Mouse (Mus musculus): ENCODE data around the gene Akap11.

Akap11 gene

GRCm38 (mm10) chr14:78526907-78527306 lies 9.7 kb downstream of the Akap11 start:
- no peak for DNase-seq

GRCm38 (mm10) chr14:78526475-78526874 lies 10.1 kb downstream of the Akap11 start:
- no peak for DNase-seq

GRCm38 (mm10) chr14:78525611-78526457 lies 10.8 kb downstream of the Akap11 start:
- peak; percentile 20 for DNase-seq

GRCm38 (mm10) chr14:78525059-78525458 lies 11.5 kb downstream of the Akap11 start:
- no peak for DNase-seq

GRCm38 (mm10) chr14:78510713-78511112 lies 25.9 kb downstream of the Akap11 start:
- no peak for DNase-seq

- DNase-seq, result no peak
Observed at GRCm38 (mm10) chr14:78509791-78510190, 26.8 kb downstream of the Akap11 start.

GRCm38 (mm10) chr14:78500578-78500977 lies 36.0 kb downstream of the Akap11 start:
- no peak for DNase-seq

GRCm38 (mm10) chr14:78496691-78497090 lies 39.9 kb downstream of the Akap11 start:
- DNase-seq, result peak; percentile 45

- DNase-seq, result peak; percentile 82
Observed at GRCm38 (mm10) chr14:78495241-78495640, 41.4 kb downstream of the Akap11 start.

- no peak for DNase-seq
Observed at GRCm38 (mm10) chr14:78492602-78493001, 44.0 kb downstream of the Akap11 start.

GRCm38 (mm10) chr14:78491432-78491831 lies 45.2 kb downstream of the Akap11 start:
- DNase-seq, result no peak

- peak; percentile 43 for DNase-seq
Observed at GRCm38 (mm10) chr14:78482385-78483231, 54.0 kb downstream of the Akap11 start.

GRCm38 (mm10) chr14:78474058-78474457 lies 62.5 kb downstream of the Akap11 start:
- DNase-seq, result no peak

GRCm38 (mm10) chr14:78470714-78471113 lies 65.9 kb downstream of the Akap11 start:
- no peak for DNase-seq

- DNase-seq, result no peak
Observed at GRCm38 (mm10) chr14:78468991-78469390, 67.6 kb downstream of the Akap11 start.

GRCm38 (mm10) chr14:78467994-78468393 lies 68.6 kb downstream of the Akap11 start:
- DNase-seq, result no peak

GRCm38 (mm10) chr14:78464353-78464752 lies 72.3 kb downstream of the Akap11 start:
- DNase-seq, result no peak

GRCm38 (mm10) chr14:78459121-78459520 lies 77.5 kb downstream of the Akap11 start:
- no peak for DNase-seq

GRCm38 (mm10) chr14:78458705-78459104 lies 77.9 kb downstream of the Akap11 start:
- no peak for DNase-seq

GRCm38 (mm10) chr14:78454970-78455369 lies 81.6 kb downstream of the Akap11 start:
- DNase-seq, result no peak

GRCm38 (mm10) chr14:78448807-78449406 lies 87.7 kb downstream of the Akap11 start:
- no peak for DNase-seq

GRCm38 (mm10) chr14:78448017-78448416 lies 88.6 kb downstream of the Akap11 start:
- no peak for DNase-seq

- no peak for DNase-seq
Observed at GRCm38 (mm10) chr14:78447542-78447941, 89.1 kb downstream of the Akap11 start.
